Mouse (Mus musculus): Measurements from ENCODE around the gene Mul1. TPM values are rescaled to one million over a fixed set of nuclear protein-coding genes. Genes with fewer than 3 reads are reported as not detected.

Mul1 gene
- total RNA-seq, 2 experiments from 2014 or later = 4.7 to 6.1 TPM

DNA sequence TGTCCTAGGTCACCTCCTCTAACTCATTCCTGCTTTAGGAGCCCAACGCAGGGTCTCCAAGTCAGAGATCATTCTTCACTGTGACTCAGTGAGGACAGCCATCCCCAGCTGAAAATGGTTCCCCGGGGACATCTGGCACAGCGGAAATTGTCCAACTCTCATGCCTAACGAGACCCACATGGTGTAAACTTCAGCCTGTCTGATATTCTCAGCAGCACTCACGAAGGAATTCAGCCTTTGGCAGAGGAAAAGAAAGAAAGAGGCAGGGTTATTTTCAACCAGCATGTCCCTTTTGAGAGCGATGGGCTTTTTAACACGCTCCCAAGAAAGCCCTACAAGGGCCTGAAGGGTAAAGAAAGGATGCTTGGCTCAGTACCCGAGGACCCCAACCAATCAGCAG is 3.1 kb upstream of the Mul1 start:
- ATAC-seq (replicated peaks; ENCODE audit: poor library complexity) = no peak

DNA sequence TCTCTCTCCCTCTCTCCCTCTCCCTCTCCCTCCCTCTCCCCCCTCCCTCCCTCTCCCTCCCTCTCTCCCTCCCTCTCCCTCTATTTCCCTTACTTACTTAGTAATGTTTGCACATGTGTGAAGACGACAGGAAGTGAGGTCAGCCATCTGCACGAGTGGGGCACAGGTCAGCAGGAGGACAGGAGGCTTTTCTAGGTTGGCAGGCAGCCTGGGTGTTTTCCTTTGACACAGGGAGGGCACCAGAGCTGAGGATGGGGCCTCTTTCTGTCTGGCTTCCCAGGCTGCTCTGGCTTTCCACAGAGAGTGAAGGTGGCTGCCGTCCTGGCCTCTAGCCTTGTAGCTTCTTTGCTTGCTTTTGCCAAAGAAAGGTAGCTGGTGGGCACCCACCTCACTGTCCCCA is 5.6 kb downstream of the Mul1 start:
- no peak for ATAC-seq (replicated peaks; ENCODE audit: poor library complexity)

DNA sequence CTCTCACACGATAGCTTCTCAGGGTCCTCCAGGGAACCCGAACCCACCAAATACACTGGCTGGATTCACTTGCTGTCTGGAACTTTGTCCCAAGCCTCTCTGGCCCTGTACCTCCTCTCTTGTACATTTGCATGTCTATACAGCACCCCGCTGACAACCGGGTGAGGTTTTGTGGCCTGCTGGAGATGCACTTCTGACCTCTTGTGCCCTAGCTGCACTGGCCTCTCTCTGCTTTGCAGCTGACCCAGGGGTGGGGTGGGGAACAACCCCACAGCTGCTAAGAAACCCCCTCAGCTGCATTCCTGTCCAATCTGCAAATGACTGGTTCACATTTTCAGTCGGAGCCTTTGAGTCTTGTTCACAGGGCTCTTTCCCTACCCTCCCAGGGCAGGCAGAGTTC is 10.5 kb downstream of the Mul1 start:
- no peak for ATAC-seq (replicated peaks; ENCODE audit: poor library complexity)

DNA sequence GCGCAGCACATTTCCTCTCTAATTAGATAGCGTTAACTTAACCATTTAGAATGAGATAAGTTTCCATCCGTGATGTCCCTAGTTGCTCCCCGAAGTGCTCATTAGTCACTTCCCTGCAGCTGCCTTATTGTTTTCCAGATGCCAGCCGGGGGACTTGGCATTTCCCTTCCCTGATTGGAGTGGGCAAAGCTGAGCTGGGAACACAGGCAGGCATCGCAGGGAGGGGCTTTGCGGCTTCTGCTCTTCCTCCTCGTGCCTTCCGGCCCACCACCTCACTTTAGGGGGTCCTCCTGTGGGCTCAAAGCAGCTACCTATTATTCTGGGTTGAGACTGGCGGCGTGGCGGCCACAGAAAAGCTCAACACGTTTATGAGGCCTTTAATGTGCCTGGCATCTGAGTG is 12.5 kb downstream of the Mul1 start:
- no peak for ATAC-seq (replicated peaks; ENCODE audit: poor library complexity)

DNA sequence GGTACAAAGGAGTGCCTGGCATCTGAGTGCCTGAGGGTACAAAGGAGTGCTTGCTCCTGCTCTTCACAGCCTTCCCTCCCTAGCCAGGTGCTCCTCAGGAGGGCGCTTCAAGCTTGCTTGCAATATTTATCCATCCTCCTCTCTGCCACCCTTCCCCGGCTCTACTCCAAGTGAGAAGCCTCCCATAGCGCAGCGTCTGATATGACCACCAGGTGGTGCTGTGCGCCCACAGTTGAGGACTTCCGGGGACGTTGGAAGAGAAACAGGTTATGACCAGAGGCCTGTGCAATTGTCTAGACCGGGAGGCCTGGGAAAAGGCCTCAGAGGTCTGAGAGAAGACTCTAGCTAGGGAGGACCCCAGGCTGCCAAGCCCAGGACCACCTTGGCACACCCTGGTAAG is 12.9 kb downstream of the Mul1 start:
- ATAC-seq (replicated peaks; ENCODE audit: poor library complexity) = peak; percentile 98

DNA sequence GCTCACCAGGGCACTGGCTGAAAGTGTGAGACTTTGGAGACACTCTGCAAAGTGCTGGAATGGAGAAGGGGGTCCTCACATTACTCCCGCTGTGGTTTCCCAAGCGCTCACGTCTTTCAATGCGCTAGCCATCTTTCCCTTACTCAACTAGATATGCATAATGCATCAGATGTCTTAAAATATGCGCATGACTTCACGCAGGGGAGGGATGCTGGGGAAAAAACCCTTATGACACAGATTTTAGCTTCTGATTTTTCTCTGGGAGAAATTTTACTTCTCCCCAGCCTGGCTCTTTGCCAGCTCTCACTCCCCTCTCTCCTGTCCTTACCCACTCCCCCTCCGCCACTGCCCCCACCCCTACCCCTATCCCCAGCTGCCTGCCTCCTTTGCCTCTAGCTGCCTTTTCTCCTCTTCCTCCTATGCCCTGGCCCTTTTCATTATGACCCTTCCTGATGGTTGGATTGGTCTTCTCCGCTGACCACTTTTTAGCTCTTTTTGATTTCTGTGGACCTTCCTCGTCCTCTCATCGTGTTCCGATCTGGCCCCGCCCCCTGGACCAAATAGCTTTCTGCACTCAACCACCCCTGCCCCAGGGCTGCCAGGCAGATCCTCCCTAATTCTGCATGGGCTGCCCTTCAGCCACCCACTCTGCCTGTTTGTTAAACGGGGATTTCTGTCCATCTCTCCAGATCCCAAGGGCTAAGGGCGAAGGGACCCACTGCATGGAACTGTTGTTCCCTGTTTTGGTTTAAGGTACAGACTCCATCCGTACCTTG is 13.5 kb downstream of the Mul1 start:
- no peak for ATAC-seq (replicated peaks; ENCODE audit: poor library complexity)

DNA sequence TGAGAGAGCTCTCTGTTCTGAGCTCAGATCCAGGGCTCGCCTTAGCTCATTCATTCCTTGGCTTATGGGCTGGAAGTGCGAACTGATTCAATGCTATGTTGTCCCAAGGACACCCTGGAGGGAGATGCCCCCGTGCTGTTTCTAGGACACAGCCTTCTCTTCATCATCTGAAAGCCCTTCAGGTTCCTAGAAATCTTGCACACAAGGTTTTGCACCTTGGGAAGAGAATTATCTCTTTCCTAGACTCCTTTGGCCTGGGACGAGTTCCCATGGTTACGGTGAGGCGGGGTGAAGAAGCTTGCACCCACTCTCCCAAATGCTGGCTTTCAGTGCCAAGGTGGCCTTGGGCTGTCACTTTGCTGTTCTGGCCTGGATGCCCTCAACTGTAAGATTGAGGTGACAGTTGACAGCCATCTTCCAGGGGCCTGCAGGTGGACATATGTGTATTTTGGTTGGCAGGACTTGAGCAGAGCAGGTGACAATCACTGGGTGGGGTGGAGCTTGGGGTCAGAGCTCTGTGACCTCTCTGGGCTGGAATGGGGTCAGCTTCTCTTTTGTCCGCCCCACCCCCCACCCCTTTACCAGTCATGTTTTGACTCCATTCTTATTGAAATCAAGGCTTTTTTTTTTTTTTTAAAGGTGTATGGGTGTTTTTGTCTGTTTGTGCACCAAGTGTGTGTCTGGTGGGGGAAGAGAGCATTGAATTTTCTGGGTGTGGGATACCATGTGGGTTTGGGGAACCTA is 14.6 kb downstream of the Mul1 start:
- no peak for ATAC-seq (replicated peaks; ENCODE audit: poor library complexity)

DNA sequence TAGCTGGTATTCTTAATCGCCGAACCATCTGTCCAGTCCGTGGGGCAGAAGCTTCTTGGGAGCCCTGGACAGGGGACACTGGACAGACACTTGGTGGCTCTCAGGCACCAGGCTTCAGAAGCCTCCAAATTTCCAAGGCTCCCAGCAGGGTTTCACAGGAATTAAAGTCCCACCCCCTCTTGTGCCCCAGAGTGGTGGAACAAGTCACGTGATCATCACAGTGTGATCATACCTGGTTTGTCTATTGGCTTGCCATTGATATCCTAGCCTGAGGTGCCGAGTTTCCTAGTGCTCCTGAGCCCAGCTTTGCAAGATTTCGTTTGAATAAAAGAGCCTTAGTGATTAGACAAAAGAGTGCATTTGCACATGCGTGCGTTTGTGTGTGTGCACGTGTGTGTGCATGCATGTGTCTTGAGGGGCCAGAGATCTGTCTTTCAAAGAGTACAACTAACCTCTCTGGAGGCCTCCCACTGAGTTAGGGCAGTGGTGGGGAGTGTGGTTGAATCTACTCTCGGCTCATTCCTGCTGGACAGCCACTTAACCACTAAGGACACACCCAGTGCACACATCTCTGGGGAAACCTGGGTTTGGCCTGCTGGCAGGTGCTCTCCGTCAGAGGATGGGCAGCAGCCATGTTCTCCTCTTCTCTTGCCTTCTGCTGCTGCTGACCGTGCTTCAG is 15.3 kb downstream of the Mul1 start:
- ATAC-seq (replicated peaks; ENCODE audit: poor library complexity) = no peak

DNA sequence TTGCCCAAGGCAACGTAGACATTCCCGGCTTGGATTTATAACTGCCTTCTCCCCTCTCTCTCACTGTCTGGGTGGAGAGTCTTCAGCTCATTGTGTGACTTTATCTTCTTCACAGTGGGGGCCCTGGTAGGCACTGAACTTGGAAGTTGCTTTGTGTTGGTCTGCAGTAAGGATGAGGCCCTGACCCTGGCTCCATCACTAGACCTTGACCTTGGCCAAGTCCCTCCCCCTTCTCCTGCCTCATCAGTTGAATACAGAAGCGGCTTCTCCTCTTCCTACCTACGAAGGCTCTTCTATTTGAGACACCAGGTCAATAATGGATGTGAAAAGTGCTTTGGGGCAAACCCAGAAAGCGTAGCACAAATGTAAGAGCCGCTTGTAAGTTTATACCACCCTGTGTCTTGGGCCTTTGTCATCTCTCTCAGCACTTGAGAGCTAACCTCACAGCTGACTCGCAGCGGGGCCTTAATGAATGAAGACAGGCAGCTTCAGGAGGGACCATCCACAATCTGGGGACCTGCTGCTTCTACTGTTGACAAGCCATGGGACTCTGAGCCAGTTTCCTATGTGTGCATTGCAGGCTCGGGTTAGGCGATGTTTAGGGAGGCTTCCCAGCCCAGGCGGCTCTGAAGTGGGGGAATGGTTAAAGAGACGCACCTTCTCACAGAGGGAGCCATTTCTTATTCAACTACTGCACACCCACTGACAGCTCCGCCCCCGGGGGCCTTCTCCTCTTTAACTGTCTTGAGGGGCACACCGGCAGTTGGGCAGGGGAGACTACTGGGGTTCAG is 18.0 kb downstream of the Mul1 start:
- no peak for ATAC-seq (replicated peaks; ENCODE audit: poor library complexity)

DNA sequence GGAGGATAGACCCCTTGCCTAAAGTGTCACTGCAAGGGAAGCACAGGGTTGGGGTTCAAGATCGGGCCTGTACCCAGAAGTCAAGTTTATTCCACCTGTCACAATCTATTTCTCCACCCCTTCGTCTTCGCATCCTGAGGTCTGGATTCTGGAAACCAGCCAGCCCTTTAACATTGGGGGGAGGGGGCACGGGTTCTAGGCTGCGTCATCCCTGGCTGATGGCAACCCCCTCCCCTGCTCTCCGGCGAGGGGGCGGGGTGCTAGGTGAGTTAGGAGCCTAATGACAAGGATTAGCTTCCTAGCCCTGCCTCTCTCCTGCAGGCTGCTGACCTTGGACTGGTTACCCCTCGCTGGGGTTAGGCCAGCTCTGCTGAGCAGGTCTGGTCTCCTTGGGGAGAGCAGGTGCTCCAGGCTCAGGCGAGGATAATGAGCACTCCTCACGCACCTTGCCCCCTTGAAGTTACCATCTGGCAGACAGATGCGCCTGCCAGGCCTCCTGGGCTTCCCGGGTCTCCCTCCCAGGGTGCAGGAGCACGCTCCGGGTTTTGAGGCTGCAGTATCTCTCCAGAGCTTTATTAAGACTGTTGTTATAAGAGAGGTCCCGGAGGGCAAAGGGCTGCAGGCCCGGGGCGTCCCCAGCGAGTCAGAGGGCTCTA is 18.8 kb downstream of the Mul1 start:
- ATAC-seq (replicated peaks; ENCODE audit: poor library complexity) = no peak

DNA sequence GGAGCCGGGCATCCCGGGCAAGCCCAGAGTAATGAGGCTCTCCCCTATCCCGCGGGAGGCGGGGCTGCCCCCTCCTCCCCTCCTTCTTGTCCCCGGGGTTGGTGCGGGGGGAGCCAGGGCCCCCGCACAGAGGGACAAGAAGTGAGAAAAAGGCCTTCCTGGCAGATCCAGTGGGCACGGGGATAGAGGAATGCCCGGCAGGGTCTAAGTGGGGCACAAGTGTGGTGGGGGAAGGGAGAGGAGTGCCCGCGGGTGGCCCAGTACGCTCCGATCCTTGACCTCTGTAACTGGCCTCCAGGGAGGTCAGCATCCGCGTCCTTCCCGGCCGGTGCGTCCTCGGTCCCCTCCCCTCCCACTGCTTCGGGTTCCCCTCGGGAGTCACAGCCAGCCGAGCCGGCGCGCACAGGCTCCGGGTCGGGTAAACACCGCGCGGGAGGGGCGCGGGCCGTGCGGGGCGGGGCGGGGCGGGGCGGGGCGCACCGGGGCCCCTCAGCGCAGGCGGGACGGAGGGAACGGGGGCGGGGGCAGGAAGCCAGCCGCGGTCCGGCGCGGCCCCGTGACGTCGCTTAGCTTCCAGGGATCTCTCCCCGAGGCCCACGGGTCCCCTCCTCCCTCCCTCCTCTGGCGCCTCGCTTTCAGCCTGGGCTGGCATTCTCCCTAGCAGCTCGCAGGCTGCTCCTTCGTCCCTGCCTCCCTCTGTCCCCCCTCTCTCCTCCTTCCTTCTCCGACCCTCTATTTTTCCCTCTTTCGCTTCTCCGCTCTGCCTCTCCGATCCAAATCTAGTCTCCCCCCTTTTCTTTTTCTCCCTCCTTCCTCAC is 19.5 kb downstream of the Mul1 start, which contains the start of gene Camk2n1:
TSS of gene Camk2n1 (plus strand) at position 562 of the 818 bp plus-strand sequence.
- ATAC-seq (replicated peaks; ENCODE audit: poor library complexity) = peak; percentile 36; the same call in 1 of the 2 replicates

DNA sequence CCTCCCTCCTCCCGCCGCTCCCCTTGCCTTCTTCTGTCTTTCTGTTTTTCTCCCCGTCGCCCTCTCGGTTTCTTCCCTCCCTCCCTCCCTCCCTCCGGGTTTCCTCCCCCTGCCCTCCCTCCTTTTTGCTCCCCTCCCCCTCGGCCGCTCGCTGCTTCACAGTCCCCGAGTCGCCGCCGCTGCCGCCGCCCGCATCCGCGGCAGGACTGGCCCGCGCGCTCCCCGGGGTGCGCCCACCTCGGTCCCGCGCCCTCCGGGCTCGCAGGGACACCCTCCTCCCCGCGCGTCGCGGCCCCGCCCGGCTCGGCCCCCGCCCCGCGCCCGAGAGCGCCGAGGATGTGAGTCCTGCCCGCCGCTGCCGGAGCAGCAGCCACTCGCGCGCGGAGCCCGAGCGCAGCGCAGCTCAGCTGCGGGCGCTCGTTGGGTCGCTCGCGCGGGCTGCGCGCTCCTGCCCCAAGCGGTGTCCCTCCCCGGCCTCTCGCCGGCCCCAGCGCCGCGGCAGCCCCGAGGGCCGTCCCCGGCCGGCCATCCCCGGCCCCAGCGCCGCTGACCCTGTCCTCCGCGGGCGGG is 20.2 kb downstream of the Mul1 start:
- ATAC-seq (replicated peaks; ENCODE audit: poor library complexity) = no peak

DNA sequence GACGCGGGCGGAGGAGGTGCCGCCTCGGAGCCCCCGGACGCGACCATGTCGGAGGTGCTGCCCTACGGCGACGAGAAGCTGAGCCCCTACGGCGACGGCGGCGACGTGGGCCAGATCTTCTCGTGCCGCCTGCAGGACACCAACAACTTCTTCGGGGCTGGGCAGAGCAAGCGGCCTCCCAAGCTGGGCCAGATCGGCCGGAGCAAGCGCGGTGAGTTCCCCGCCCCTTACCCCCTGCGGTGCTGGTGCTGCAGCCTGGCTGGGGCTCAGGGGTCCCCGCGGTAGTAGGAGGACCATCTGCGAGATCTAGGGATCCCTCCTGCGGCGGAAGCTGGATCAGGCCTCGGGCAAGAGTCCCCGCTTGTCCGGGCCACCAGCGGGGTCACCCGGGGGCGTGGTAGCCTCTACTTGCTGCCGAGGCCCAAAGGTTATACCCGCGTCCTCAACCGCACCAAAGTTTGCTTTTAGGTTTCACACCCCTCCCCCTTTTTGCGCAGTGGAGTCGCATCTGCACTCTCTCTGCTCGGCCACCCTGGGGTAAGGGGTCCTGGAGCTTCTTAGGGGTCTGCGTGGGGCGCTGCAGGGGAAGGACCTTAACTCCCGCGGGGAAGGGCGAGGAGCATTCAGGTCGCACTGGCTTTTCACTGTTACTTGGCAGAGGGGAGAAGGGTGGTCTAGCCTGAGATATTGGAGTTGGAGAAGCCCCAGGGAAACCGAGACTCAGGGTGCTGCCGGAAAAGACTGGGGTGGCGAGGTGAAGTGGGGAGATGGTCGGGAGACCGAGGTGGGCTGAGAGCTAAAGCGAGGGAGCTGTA is 20.9 kb downstream of the Mul1 start:
- no peak for ATAC-seq (replicated peaks; ENCODE audit: poor library complexity)

DNA sequence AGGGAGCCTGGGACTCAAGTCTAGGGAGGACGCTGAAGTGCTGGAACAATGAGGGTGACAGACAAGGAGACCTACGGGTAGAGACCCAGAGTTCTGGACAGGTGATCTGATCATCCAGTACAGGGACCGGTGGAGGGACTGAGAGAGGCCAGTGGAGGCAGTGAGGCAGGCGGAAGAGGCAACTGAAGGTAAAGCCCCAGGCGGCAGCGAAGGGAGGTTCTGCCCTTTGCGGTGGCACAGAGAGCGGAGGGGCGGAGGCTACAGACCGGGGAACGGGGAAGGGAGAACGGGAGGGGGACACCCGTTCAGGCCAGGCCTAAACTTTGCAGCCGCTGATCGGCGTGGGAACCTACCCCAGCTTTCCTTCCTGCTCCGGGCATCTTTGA is 21.5 kb downstream of the Mul1 start:
- ATAC-seq (replicated peaks; ENCODE audit: poor library complexity) = peak; percentile 33; the same call in 1 of the 2 replicates

DNA sequence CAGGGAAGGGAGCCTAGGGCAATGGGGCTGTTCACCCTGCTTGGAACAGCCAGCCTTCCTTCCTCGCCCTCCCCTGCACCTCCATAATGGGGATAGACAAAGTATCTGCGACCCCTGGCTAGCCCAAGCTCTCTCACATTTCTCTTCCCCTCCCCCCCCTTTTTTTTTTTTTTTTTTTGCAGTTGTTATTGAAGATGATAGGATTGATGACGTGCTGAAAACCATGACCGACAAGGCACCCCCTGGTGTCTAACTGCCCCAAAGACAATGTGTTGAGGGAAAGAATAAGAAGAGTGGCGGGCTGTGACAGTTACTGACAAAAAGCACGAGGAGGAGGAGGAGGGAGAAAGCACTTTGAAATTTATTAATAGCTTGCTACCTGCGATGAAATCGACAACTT is 22.1 kb downstream of the Mul1 start:
- ATAC-seq (replicated peaks; ENCODE audit: poor library complexity) = no peak

DNA sequence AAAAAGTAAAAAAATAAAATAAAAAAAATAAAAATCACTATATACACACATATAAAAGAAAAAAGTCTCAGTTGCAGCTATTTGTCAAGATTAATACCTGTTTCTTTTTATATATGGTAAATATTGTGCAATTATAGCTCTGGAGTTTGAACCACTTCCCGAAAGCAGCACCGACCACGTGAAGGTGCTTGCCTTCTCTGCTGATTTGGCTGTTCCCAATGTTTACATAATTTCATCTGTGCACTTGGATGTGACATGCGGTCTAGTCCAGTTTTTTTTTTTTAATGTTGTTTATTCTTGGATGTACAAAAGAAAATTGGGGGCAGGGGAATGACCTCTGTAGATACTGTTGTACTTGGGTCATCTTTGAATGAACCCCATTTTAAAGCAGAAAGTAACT is 22.6 kb downstream of the Mul1 start:
- no peak for ATAC-seq (replicated peaks; ENCODE audit: poor library complexity)

DNA sequence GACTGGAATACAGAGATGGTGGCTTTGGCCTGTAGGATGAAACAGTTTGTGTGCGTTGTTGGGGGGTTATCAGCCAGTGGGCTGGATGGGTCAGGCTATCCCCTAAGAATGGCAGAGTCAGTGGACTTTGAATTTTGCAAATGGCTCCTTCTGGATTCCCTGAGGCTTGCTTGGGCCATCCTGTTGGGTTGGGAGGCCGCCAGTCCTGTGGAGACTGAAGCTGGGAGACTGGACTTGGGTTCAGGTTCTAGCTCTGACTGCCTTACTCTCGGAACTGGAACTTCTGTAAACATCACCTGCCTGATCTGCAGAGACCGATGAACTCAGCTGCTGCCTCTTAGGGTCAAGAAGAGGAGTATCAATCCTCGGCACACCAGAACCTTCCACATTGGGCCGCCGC is 23.7 kb downstream of the Mul1 start:
- ATAC-seq (replicated peaks; ENCODE audit: poor library complexity) = no peak

DNA sequence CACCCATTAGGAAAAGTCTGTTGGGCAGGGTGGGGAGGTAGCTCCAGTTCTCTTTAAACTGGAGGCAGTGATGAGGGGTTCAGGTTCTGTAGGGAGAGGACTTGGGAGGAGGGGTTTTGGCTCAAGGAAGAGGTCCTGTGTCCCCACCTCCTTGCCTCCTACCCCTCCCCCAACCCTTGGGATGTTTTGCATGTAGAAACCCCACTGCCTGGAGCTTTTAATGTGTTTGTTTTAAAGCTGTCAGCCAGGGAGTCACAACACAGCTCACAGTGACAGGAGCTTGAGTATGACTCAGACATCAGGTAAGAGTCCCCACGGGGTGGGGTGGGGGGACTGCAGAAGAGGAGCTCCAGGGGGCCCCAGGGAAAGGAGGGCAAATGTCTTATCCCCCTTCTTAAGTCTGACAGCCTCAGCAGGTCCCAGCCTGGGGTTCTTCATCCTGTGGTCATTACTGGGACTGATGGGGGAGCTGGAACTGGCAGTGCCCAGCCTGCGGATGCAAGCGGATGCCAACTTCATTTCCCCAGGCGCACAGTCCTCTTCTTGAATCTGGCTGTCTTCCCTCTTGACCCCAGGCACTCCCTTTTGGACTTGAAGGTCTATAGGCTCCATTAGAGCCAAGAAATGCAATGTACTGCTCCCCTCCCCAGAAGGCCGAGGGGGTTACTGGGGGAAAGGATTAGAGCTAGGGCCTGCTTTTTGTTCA is 24.4 kb downstream of the Mul1 start:
- ATAC-seq (replicated peaks; ENCODE audit: poor library complexity) = no peak
